Mouse (Mus musculus) gastrocnemius, postnatal 10 days (tissue): ENCODE results near the gene Robo1. TPM values are rescaled to one million over a fixed set of nuclear protein-coding genes. Genes with fewer than 3 reads are reported as not detected.

Source experiments
- DNase-seq: peaks from one replicate; pipeline ENCODE4 v3.0.0; 2021; ENCODE audit warnings: mixed read lengths
- total RNA-seq, 2 experiments: library from RNA; stranded (reverse); gene quantifications; 2 replicates each; pipeline ENCODE4 v1.2.3; 2021

The Robo1 gene
- total RNA-seq, 2 experiments from 2014 or later = 8.3 to 12.8 TPM

- no peak for DNase-seq
These were observed 520.3 kb downstream of the Robo1 start for GRCm38 (mm10) chr16:72828381-72828780.

GRCm38 (mm10) chr16:72829530-72829929 is 521.4 kb downstream of the Robo1 start:
- no peak for DNase-seq

GRCm38 (mm10) chr16:72830394-72831056 is 522.4 kb downstream of the Robo1 start:
- DNase-seq = no peak

- DNase-seq = no peak
These were observed 526.2 kb downstream of the Robo1 start for GRCm38 (mm10) chr16:72834266-72834665.

- DNase-seq = no peak
These were observed 530.9 kb downstream of the Robo1 start for GRCm38 (mm10) chr16:72839031-72839430.

- DNase-seq = no peak
These were observed 533.0 kb downstream of the Robo1 start for GRCm38 (mm10) chr16:72841066-72841465.

GRCm38 (mm10) chr16:72854101-72854500 is 546.0 kb downstream of the Robo1 start:
- peak; percentile 15 for DNase-seq

GRCm38 (mm10) chr16:72854809-72855503 is 546.9 kb downstream of the Robo1 start:
- no peak for DNase-seq

GRCm38 (mm10) chr16:72861707-72862277 is 553.7 kb downstream of the Robo1 start:
- no peak for DNase-seq

- no peak for DNase-seq
These were observed 557.9 kb downstream of the Robo1 start for GRCm38 (mm10) chr16:72866011-72866410.

GRCm38 (mm10) chr16:72874934-72875732 is 567.0 kb downstream of the Robo1 start:
- DNase-seq = no peak

GRCm38 (mm10) chr16:72888108-72888507 is 580.0 kb downstream of the Robo1 start:
- DNase-seq = no peak

- no peak for DNase-seq
These were observed 581.3 kb downstream of the Robo1 start for GRCm38 (mm10) chr16:72889401-72889800.

GRCm38 (mm10) chr16:72897125-72897524 is 589.0 kb downstream of the Robo1 start:
- no peak for DNase-seq

GRCm38 (mm10) chr16:72908895-72909294 is 600.8 kb downstream of the Robo1 start:
- DNase-seq = no peak

GRCm38 (mm10) chr16:72913134-72913533 is 605.0 kb downstream of the Robo1 start:
- DNase-seq = peak; percentile 26

- no peak for DNase-seq
These were observed 606.0 kb downstream of the Robo1 start for GRCm38 (mm10) chr16:72914068-72914630.

- DNase-seq = no peak
These were observed 611.9 kb downstream of the Robo1 start for GRCm38 (mm10) chr16:72920013-72920412.

GRCm38 (mm10) chr16:72924423-72925224 is 616.5 kb downstream of the Robo1 start:
- peak; percentile 85 for DNase-seq

- no peak for DNase-seq
These were observed 620.5 kb downstream of the Robo1 start for GRCm38 (mm10) chr16:72928525-72929122.

- DNase-seq = no peak
These were observed 622.8 kb downstream of the Robo1 start for GRCm38 (mm10) chr16:72930871-72931270.
